Mouse (Mus musculus) forelimb bud, embryonic 11.5 days (tissue): ENCODE measurements around the gene Rsu1.
"Not testable (repeated sequence)": the region's sequence is repeated elsewhere in the genome, so short reads cannot be mapped to it uniquely, and the experiment has no call there.

ENCODE experiments used
- DNase-seq: peaks from one replicate; pipeline ENCODE4 v3.0.0-alpha.2; 2012; ENCODE audit warnings: low read depth, low spot score

The Rsu1 gene

DNA sequence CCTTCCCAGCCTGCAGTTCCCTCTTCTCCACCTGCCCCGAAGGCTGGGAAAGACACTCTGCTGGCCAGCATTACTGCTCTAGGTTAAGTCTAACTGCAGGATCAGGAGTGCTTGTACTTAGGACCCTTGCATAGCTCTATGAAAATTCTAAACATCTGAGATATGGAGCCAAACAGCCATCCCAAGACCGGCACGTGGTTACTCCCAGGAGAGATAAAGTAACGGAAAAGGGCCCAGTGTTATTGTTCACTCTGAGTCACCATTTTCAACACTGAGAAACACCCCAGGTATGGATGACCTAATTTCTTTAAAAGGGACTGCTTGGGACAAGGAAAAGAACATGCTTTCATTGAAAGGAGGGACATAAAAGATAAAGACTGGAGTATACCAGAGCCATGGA is 45.2 kb downstream of the Rsu1 start:
- DNase-seq = no peak

DNA sequence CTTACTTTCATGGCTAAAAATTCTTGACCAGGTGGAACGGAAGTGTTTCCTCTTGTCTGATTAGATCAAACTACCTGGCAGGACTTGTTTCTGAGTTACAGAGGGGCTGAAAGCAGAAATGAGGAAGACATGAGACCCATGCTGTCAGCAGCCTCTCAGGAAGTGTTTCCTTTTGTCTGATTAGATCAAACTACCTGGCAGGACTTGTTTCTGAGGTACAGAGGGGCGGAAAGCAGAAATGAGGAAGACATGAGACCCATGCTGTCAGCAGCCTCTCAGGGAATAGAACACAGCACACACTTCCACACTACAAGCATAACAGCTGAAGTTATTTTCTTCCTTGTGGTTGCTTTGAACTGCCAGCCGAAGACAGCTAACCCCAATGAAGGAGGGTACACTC is 46.7 kb downstream of the Rsu1 start:
- DNase-seq = no peak

DNA sequence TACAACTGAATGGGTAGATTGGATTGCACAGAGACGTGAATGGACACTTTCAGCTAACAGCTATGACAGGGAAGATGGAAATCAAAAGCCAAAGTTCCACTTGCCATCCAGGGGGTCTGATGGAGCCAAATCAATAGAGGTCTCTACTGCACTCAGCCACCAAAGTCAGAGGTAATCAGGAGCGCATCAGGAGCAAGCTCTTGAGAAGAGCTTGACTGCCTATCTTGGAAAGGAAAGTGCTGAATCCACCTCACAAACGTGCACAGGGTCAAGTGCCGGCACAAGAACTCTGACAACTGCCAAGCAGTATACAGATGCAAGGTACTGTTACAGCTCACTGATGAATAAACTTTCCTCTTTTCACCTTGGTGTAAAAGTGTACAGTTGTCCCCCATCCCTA is 47.8 kb downstream of the Rsu1 start:
- DNase-seq = no peak

DNA sequence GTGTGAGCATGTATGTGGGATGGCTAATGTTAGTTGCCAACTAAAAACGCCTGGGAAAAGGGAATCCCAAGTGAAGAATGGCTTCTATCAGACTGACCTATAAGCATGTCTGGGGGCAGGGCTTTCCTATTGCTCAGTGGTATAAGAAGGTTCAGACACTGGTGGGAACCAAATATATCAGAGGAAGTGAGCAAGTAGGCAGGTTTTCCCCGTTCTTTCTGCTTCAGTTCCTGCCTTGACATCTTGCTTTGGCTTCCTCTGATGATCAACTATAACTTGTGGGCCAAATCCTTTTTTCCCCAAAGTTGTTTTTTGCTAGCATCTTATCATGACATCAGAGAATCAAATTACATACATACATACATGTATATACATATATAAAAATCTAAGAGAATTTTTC is 51.1 kb downstream of the Rsu1 start:
- no peak for DNase-seq

DNA sequence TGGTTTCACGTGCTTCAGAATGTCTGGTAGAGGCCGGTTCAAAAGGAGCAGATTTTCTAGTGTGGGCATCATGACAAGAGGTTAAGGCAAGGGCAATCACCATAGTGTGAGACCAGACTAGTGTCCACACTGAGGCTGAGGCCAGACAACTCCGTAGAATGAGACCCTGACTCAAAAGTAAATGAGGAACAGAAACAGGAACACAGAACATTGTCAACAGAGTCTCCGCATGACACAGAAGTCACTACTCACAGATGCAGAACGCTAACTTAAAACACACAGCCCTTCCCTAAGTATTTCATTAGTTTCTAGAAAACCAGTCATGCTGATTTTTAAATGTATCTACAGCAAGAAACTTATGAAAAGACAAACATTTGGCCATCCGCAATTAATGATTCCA is 53.1 kb downstream of the Rsu1 start:
- no peak for DNase-seq

DNA sequence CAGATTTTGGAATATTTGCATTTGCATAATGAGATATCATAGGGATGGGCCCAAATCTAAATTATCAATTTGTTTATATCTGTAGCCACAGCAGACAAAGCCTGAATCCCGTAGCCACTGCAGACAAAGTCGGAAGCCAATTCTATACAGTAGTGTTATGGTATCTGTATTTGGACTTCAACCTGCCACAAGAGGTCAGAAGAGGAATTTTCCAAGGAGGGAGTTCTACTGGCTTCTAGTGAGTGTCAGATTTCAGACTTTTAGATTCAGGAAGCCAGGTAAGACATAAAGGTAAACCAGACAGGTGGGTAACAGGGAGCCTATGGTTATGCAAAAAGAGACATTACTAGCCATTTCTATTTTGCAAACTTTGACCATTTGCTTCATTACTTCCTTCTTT is 64.4 kb downstream of the Rsu1 start:
- DNase-seq = no peak

DNA sequence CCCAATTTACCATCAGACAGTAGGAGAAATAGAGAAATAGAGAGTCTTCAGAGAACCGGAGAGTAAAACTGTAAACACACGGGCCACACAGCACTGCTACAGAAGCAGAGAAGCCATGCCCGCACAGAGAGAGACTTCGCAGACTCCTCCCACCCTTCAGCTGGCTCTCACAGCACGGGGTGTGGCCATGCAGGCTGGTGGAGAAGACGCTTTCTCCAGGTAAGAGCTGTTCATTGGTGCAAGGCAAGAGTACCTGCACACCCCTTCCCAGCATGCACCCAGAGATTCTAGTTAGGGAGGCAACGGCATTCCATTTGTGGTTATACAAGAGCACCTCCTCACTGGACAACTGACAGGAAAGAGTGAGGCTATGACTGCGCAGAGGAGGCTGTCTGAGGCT is 64.8 kb downstream of the Rsu1 start:
- DNase-seq = no peak

DNA sequence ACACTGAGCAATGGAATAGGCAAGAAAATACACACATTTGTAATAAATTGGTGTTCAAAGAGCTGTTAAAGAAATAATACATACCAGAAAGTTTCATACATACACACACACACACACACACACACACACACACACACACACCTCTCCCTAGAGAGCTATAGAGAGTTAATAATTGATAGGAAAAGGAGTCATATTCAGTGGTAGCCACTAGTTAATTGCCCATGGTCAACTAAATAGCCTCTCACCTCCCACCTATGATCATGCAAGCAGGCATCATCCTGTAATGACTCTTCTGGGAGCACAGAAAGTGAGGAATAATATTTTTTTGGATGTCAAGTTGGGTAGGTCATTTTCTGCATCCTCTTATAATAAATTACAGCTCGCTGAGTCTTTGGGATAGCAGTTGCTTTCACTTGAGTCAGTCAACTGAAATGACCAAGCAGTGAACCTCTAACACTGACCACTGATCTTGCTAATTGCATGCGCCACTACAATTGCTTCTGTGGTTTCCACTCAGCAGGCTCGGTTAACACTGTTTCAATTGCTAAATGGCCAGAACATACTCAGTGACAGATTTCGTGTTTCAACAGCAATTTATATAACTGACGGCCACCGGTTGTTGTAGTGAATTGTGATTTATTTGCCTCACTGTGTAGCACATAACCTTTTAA is 68.3 kb downstream of the Rsu1 start:
- no peak for DNase-seq

DNA sequence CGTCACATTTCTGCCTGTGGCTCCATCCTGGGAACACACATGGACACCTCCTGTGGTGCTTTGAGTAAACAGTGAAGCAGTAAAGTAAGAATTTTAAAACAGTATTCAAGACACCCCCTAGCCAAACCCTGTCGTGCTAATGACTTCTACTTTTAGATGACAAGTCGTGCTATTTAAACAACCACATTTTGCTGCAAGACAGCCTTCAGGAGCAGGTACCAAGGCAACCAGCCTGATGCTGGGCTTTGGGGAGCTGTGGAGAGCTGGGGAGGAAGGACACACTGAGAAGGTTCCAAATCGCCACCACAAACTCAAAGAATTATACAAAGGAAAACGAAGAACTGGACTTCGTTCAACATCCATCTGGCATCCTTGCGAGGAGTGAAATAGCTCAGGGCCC is 71.5 kb downstream of the Rsu1 start:
- DNase-seq = no peak

DNA sequence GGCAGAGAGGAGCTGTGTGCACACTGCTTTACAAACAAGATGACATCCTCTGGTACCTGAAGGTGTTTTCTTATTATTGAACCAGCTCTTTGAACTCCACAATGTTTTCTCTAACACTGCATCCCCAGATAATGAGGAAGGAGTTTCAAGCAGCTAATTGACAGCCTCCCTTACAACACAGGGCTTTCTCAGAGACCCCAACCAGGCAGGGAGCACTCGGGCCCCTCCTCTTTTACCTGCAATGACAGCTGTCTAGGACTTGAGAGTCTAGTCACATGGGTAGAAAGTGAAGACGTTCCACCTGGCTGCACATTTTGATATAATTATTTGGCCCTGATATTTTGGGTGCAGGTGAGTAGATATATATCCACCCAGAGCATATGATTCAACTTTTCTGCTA is 72.2 kb downstream of the Rsu1 start:
- no peak for DNase-seq

DNA sequence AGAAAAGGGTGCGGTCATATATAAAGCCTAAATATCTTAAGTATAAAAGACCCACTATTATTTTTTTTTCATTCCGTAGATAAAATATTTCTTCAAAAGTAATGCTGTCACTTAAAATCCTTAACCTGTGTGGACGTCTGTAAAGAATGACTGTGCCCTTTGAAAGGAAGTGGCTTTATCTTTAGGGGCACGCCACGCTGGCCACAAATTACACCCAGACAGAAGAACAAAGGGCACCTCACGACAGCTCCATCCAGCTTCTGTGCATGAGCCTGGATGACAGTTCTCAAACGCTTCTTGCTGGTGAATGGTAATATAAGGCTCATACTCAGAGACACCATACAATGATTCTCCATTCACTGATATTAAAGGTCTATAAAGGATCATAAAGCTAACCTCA is 75.7 kb downstream of the Rsu1 start:
- no peak for DNase-seq

DNA sequence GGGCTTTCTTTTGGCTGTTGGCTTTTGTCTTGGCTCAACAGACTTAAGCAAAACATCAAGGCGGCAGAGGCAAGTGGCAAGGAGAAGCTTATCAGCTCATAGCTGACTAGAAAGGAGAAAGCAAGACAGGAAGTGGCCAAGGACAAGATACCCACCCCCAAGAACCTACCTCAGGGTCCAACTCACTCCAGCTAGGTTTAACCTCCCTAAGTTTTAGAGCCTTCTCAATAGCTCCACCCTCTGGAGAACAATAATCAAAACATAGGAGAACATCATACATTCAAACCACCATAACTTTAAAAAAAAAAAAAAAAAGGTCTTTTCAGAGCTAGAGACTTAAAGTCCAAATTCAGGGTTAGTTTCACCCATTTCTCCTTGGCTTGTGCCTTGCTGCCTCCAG is 79.1 kb downstream of the Rsu1 start:
- DNase-seq = no peak

DNA sequence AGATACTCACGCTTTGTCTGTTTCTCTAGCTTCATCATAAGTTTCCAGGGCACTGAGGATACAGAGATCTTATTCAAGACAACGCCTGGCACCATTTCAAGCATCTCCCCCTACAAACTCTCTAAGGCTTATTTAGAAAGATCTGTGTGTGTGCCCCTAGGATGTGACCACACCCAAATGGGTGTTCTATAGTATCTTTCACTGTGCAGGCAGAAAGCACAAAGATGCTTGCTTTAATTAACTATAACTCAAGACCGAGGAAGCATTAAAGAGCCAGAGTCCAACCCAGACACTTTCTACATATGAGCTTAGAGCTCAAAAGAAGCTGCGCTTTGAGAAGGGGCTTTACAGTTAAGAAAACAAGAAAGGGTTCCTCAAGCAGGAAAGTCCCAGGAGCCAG is 80.4 kb downstream of the Rsu1 start:
- no peak for DNase-seq

DNA sequence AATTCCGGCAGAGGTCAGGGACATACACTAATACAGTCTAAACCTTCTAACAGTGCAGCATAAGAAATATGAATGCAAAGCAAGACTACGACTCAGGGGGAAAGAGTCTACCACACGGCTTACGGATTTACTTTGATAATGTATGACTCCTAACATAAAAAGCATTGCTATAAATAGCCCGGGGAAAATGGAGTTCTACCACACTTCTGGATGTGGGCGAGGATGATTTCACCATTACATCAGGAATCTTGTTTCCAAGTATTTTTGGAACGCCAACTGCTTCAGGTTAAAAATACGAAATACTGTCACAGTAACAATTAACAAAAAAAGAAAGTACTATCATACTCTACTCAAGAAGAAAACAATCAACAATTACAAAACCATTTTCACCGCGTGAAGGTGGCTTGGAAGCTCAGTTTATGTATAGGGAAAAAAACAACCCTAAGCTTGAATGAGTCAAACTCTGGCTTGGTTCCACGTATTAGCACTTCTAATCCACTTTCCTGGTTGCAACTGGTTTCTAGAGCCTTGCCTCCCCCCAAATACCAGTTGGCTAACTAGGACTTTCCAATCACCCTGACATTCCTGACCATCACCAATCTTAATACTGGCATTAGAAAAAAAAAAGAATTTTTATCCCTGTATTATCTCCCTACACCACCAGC is 82.3 kb downstream of the Rsu1 start:
- DNase-seq = no peak

DNA sequence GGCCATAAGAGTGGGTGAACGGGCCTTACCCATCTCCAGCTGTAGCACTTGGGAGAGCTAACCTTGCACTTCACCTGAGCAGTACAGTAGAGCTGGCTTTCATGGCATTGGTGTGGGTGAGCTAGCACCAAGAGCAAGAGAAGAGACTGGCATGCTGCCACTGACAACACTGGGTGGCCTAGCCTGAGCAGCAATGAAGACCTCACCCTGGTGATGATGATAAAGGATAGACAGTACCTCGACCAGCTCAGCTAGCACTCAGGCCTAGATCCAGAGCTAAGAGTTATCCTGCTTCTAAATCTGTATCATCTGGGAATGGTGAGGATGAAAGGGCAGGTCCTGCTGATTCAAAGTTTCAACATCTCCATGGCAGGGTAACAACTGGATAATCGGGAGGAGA is 88.1 kb downstream of the Rsu1 start:
- no peak for DNase-seq

DNA sequence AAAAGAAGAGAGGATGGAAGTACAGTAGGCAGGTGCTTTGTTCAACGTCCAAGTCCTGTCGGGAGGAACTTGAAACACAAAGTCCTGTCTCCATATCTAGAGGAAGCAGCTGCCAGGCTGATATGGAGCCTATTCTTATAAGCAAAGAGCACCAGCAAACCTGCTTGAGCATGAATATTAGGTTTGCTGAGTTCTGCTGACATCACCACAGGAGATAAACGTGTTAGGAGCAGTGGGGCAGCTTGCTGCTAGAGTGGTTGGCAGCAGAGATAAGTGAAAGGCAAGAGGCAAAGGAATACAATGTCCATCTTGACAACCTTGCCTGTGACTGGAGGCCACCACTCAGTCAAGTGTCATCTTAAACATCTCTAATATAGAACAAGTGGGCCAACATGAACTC is 89.3 kb downstream of the Rsu1 start:
- not testable (repeated sequence) for DNase-seq

DNA sequence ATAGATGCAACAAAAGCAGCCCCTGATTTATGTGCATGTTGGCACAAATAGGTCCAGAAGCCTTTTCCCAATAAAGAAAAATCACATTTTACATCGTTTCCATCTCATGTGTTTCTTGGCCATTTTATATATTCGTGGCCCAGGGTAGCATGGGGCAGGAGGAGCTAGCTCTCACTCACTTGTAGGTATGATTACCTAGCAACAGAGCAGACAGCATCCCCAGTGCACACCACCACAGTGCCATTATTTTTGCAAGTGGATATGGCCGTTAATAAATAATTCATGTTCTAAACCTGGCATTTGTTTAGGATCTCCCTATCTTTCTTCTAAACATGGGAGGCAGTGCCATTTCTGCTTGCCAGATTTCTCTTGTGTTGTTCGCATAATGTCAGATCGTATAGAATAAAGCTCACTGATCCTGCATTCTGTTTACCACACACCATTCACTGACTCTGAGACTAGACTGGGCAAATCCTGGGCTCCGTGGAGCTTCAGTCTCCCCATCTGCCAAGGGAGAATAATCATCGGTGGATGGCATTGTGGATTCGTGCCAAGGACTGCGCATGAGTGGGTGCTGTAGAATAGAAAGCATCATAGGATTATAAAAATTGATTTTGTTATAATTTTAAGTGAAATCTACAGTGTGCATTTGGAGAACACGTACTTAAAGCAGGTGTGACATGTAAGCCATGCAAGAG is 93.4 kb downstream of the Rsu1 start:
- no peak for DNase-seq

DNA sequence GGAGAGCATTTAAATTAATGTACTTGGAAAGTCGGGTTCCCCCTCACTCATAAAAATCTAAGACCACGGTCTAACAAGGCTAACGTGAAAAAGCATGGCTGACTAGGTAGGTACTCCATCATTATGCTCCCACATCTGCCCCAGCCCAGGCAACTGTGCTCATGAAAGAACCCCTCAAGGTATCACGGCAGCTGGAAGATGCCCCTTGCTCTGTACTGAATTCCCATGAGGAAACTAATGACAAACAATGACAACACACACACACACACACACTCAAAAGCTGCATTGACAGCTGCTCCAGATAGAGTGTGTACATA is 95.0 kb downstream of the Rsu1 start:
- no peak for DNase-seq

DNA sequence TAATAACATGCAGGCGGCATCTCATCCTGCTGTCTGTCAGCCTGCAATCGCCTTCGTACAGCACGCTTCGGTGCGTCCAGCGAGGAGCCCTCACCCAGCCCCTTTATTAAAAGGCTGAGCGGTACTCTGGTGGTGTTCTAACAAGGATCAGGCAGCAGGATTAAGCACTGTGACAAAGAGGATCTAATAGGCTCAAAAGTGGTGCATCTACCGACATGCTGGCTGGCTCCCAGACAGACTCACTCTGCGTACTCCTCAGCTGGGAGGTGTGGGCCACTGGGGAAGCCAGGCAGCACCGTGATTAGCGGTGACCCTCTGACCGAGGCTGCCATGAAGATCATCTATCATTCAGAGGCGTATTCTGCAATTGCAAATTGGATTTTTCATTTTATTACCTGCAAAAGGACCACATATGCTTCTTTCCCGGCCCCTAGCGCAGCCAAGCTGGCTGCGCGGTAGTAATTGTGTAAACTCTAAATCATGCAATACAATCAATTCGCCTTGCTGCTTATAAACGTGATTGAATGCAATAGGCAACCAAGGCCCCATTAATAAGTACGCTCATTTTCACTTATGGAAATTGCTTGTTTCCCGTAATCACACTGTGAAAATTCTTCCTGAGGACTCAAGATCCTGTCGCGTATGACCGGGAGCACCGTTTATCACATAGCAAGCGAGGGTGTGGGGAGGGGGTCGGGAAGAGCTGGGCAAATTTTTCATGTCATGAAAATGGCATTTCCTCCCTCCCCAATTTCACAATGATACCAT is 95.5 kb downstream of the Rsu1 start:
- no peak for DNase-seq

DNA sequence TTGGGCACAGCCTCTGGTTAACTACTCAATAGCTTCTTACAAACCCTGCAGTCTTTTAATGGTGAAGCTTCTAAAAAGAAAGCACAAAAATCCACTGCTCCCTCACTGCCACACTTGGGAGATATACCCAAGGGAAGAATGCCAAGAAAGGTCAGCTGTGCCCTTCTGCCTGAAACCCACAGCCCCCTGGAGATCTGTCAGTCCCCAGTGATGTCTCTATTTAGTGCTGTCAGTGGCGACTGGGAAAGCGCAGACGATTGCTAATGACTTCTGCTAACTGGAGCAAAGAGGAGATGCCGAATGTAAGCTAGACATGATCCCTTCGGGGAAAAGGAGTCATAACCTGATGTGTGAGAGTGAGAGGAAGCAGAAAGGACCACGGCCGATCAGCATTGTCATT is 96.8 kb downstream of the Rsu1 start:
- DNase-seq = no peak

DNA sequence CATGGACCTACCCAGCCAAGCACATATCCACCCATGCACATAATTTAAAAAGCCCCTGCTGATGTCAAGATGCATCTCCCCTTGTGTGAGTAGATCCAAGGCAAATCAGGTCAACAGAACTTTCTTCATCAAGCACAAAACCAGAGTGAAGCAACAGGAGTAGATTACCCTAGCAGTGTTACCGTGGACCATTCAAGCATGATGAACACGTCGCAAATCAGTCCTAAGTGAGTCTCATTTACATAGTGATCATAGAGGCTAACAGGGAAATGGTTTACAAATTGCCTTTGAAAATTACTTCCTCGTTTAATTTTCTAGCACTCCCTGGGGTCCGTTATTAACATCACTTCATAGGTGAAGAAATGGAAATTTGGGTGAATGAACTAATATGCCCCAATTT is 100.6 kb downstream of the Rsu1 start:
- no peak for DNase-seq

DNA sequence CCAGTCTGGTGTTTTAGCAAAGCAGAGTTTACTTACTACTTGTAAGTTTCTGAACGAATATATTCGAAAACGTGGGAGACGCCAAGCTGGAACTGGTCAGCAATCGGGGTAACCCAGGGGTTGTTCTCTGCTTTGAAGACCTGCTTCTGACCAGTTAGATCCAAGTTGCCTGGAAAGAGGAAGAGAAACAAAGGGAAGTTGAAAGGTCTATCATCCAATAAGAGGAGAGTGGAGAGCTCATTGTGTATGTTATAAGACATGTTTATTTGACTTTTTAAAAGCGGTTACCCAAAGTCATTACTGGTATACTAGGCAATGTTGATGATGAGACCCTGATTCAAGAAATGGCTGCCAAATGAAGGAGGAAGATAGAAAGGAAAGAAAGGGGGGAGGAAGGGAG is 101.3 kb downstream of the Rsu1 start:
- no peak for DNase-seq
